Mouse (Mus musculus): ENCODE measurements around the gene Entpd8. TPM values are rescaled to one million over a fixed set of nuclear protein-coding genes. Genes with fewer than 3 reads are reported as not detected.

Entpd8 gene
- polyA plus RNA-seq, 1 experiment from 2014 or later = 5.3 TPM

DNA sequence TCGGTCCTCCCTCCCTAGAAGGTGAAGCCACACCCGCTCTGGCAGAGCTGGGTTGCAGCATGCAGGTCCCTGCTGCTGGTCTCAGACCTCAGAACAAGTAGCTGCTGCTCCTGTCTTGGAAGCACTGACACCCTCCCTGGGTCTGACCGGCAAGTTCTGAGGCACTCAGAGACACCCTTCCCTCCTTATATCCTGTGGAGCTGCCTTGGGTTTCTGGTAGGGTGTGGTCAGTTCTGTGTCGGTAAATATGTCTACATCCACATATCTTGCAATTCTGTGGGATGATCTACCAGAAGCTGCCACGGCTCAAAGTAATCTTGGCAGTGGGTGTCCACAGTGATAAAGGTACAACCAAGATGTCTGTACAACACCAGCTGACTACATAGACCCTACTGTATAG is 43.4 kb downstream of the Entpd8 start:
- Histone ChIP-seq H3K27ac (no peak overlapping the region), H3K4me2 (no peak overlapping the region), H3K4me1 (peaks cover 27% of the 10 kb centered on the region), H3K9ac (no peak overlapping the region), H3K27me3 (no peaks in the 10 kb centered on the region), H3K4me3 (replicated peaks) (no peak overlapping the region), H3K36me3 (no peaks in the 10 kb centered on the region), H3K9me3 (replicated peaks) (no peaks in the 10 kb centered on the region)
- WGBS = 79% methylated on average over 5 of the region's 5 CpGs
- no peak for ATAC-seq (replicated peaks; ENCODE audit: low FRiP score)

DNA sequence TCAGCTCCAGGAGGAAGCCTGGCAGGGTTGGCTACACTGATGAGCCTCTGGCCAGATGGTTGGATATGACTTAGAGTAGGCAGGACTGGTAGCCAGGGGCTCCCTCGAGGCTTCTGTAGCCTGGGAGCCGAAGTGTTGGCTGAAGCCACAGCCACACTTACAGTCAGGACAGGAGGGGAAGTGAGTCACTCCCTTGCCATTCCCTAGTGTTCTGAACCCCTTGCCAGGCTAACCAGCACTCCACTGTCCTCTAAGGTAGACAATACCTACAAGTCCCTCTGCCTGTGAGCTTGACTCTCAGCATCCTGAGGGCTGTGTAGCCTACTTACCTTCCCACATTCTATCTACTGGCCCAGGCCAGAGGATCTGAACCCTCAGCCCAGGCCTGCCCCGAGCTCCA is 44.3 kb downstream of the Entpd8 start:
- no peak for ATAC-seq (replicated peaks; ENCODE audit: low FRiP score)
- no peaks in the 10 kb centered on the region for H3K36me3 ChIP-seq
- no peaks in the 10 kb centered on the region for H3K27me3 ChIP-seq
- WGBS = 59% methylated on average over 3 of the region's 3 CpGs
- H3K9ac ChIP-seq = no peak overlapping the region
- H3K4me2 ChIP-seq = no peak overlapping the region
- no peak overlapping the region for H3K4me3 ChIP-seq (replicated peaks)
- H3K27ac ChIP-seq = no peak overlapping the region
- H3K4me1 ChIP-seq = peaks cover 27% of the 10 kb centered on the region
- no peaks in the 10 kb centered on the region for H3K9me3 ChIP-seq (replicated peaks)

DNA sequence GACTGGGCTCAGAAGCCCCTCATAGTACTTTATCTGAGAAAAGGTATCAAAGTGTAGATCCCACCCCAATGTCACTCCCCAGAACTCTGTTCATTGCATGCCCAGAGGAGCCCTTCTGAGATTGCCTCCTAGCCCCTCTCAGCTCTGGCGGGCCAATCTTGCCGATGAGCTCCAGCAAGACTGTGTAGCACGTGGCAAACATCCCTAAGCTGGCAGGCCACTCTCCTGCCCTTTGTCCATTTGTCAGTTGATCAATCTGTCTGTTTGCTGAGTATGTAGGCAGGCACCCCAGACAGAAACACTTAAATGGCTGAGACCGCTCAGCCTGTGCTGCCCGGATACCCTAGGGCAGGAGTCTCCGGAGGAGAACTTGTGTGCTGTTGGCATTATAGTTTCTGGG is 45.0 kb downstream of the Entpd8 start:
- H3K27me3 ChIP-seq = no peaks in the 10 kb centered on the region
- no peak for ATAC-seq (replicated peaks; ENCODE audit: low FRiP score)
- no peak overlapping the region for H3K4me2 ChIP-seq
- H3K4me1 ChIP-seq = peaks cover 27% of the 10 kb centered on the region
- no peak overlapping the region for H3K9ac ChIP-seq
- H3K4me3 ChIP-seq (replicated peaks) = no peak overlapping the region
- no peaks in the 10 kb centered on the region for H3K36me3 ChIP-seq
- 90% methylated on average over 6 of the region's 6 CpGs for WGBS
- no peaks in the 10 kb centered on the region for H3K9me3 ChIP-seq (replicated peaks)
- H3K27ac ChIP-seq = peak overlapping the region; percentile 80

DNA sequence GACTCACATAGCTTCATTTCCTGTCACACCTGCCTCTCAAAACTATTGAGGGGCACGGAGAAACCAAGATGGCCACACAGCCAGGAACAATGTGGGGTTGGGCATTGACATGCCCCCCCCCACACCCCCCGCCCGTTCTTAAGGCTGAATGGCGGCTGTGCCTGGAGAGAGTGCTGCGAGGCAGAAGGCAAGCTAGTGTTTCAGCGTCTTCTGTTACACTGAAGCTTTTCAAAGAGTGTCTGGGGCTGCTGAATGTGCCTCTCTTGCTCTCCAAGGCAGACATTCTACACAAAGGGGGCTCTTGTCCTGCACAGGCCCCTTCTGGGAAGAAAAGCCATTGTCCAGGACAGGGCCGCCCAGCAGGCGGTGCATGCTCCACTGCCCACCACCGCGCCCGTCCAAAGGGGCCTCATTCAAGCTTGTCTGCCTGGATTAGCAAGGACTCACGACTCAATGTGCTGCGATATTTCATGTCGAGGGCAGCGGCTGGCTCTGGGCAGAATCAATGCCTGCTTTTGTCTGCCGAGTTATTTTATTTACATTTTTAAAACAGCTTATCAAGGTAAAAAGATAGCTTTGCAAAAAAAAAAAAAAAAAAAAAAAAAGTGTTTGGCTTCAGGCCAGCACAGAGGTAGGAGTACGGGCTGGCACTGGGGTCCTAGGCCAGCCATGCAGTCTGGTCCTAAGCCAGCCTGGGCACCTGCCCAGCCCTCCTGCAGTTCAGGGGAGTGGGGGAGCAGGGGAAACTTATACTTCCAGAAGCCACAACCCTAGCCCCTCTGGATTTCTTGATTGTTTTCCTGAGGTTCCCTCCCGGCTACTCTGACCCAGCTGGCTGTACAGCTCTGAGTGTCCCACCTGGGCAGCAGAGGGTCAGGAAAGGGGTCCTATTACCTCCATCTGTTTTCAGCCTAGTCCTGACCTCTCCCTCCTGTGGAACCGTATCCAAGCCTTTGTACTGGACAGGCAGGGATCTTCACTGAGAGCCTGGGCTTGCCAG is 46.2 kb downstream of the Entpd8 start:
- Histone ChIP-seq H3K4me2 (peak overlapping the region; percentile 20; the same call in 1 of the 2 replicates), H3K4me3 (replicated peaks) (no peak overlapping the region), H3K27ac (peak overlapping the region; percentile 80), H3K9ac (0 out of 2 replicates have a peak overlapping the region, but pooled peaks have one; percentile 17), H3K36me3 (no peaks in the 10 kb centered on the region), H3K27me3 (no peaks in the 10 kb centered on the region), H3K4me1 (peaks cover 27% of the 10 kb centered on the region), H3K9me3 (replicated peaks) (no peaks in the 10 kb centered on the region)
- ATAC-seq (replicated peaks; ENCODE audit: low FRiP score) = peak; percentile 73
- WGBS = 35% methylated on average over 19 of the region's 19 CpGs

DNA sequence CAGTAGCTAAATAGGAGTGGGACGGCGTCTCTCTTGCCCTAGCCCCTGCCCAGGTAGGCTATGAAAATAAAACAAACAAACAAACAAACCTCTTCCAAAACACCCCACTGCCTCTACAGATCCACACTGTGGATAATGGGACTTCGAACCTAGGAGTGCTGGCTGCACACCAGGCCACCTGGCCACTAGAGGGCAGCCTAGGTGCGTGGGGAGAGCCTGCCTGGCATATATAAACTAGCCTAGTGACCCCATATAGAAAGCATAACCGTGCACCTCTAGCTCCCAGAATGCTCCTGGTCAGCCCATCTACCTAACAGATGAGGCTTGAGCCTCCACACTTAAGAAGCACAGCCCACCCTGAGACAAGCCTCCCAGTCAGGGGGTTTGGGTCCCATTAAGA is 47.1 kb downstream of the Entpd8 start:
- no peaks in the 10 kb centered on the region for H3K27me3 ChIP-seq
- 42% methylated on average over 5 of the region's 5 CpGs for WGBS
- H3K4me1 ChIP-seq = peaks cover 27% of the 10 kb centered on the region
- H3K9me3 ChIP-seq (replicated peaks) = no peaks in the 10 kb centered on the region
- ATAC-seq (replicated peaks; ENCODE audit: low FRiP score) = 0 out of 2 replicates have a peak, but pooled peaks have one; percentile 19
- H3K9ac ChIP-seq = 0 out of 2 replicates have a peak overlapping the region, but pooled peaks have one; percentile 14
- no peaks in the 10 kb centered on the region for H3K36me3 ChIP-seq
- H3K4me2 ChIP-seq = no peak overlapping the region
- H3K4me3 ChIP-seq (replicated peaks) = no peak overlapping the region
- peak overlapping the region; percentile 80 for H3K27ac ChIP-seq

DNA sequence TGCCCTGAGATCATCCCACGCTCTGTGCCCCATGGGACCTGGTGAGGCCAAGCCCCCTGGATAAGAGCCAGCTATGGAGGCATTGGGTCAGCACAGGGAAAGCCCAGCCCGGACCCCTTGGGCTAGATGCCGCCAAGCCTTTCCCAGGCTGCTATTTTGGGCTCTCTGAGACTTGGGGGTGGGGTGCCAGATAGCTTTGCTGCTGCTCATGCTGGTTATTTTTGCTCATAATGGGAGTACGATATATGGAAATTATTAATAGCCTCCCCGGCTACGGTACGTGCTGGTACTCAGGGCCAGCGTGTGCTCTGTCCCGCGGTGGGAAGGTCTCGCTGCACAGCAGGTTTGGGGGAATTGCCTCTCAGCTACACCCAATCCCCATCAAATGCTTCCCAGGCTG is 48.0 kb downstream of the Entpd8 start:
- H3K9ac ChIP-seq = no peak overlapping the region
- no peaks in the 10 kb centered on the region for H3K36me3 ChIP-seq
- peak overlapping the region; percentile 80 for H3K27ac ChIP-seq
- no peak overlapping the region for H3K4me3 ChIP-seq (replicated peaks)
- no peak overlapping the region for H3K4me2 ChIP-seq
- H3K9me3 ChIP-seq (replicated peaks) = no peaks in the 10 kb centered on the region
- H3K27me3 ChIP-seq = no peaks in the 10 kb centered on the region
- no peak for ATAC-seq (replicated peaks; ENCODE audit: low FRiP score)
- H3K4me1 ChIP-seq = peaks cover 27% of the 10 kb centered on the region
- 70% methylated on average over 11 of the region's 11 CpGs for WGBS

DNA sequence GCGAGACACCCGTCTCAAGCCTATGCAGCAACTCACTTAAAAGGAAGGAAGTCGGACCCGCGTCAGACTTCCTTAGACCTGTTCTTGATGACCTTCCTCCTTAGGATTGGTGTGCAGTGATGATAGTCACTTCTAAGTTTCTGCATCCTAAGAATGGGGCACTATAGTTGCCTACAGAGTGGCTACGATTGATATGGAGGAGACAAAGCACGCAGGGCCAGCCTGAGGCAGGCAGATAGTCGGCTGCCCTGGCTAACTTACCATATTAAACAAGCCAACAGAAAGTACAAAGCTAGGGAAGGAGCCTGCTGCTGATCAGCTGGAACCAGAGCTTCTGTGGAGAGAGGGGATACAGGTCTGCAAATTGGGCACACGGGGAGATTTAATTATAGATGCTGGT is 51.5 kb downstream of the Entpd8 start:
- Histone ChIP-seq H3K27ac (no peak overlapping the region), H3K9ac (no peak overlapping the region), H3K36me3 (no peaks in the 10 kb centered on the region), H3K4me3 (replicated peaks) (no peak overlapping the region), H3K4me2 (no peak overlapping the region), H3K4me1 (peaks cover 17% of the 10 kb centered on the region), H3K9me3 (replicated peaks) (no peaks in the 10 kb centered on the region), H3K27me3 (no peaks in the 10 kb centered on the region)
- ATAC-seq (replicated peaks; ENCODE audit: low FRiP score) = no peak
- 70% methylated on average over 9 of the region's 9 CpGs for WGBS

Small RNAs within 50 kb of the gene (microRNA-seq; reads per million reads assigned to microRNA genes)
- gene Gm24328 (not detected), gene Mir7664 (not detected)

Other genes with a start within 250 kb of the Entpd8 start
- gene Ehmt1, start 160.7 kb upstream of the Entpd8 start, polyA plus RNA-seq (2015; fragmentation: Nextera tagmentation; extraction: Ambion mirVana) = 88.4 and 93.2 TPM in 2 replicates
- gene Arrdc1, start 145.1 kb upstream of the Entpd8 start, polyA plus RNA-seq (2015; fragmentation: Nextera tagmentation; extraction: Ambion mirVana) = 45.3 and 48.5 TPM in 2 replicates
- 15.9 and 22.9 TPM in 2 replicates for gene Zmynd19, start 130.5 kb upstream of the Entpd8 start, polyA plus RNA-seq (2015; fragmentation: Nextera tagmentation; extraction: Ambion mirVana)
- 28.3 and 29.5 TPM in 2 replicates for gene Dph7, start 117.9 kb upstream of the Entpd8 start, polyA plus RNA-seq (2015; fragmentation: Nextera tagmentation; extraction: Ambion mirVana)
- gene Mrpl41, start 105.2 kb upstream of the Entpd8 start, polyA plus RNA-seq (2015; fragmentation: Nextera tagmentation; extraction: Ambion mirVana) = 116 and 127 TPM in 2 replicates
- gene Pnpla7, start 104.3 kb upstream of the Entpd8 start, polyA plus RNA-seq (2015; fragmentation: Nextera tagmentation; extraction: Ambion mirVana) = 6.7 and 9.0 TPM in 2 replicates
- 76.5 and 91.4 TPM in 2 replicates for gene Nsmf, start 25.9 kb upstream of the Entpd8 start, polyA plus RNA-seq (2015; fragmentation: Nextera tagmentation; extraction: Ambion mirVana)
- gene Noxa1, start 14.8 kb downstream of the Entpd8 start, polyA plus RNA-seq (2015; fragmentation: Nextera tagmentation; extraction: Ambion mirVana) = 0.77 and 1.1 TPM in 2 replicates
- gene Nrarp, start 100.5 kb downstream of the Entpd8 start, polyA plus RNA-seq (2015; fragmentation: Nextera tagmentation; extraction: Ambion mirVana) = 21.8 and 23.7 TPM in 2 replicates
- 11.7 and 14.1 TPM in 2 replicates for gene Tor4a, start 116.6 kb downstream of the Entpd8 start, polyA plus RNA-seq (2015; fragmentation: Nextera tagmentation; extraction: Ambion mirVana)
- gene Nelfb, start 131.2 kb downstream of the Entpd8 start, polyA plus RNA-seq (2015; fragmentation: Nextera tagmentation; extraction: Ambion mirVana) = 114 and 124 TPM in 2 replicates
- 0.23 and 0.55 TPM in 2 replicates for gene Stpg3, start 134.3 kb downstream of the Entpd8 start, polyA plus RNA-seq (2015; fragmentation: Nextera tagmentation; extraction: Ambion mirVana)
- 1.4 and 1.9 TPM in 2 replicates for gene Fam166a, start 138.4 kb downstream of the Entpd8 start, polyA plus RNA-seq (2015; fragmentation: Nextera tagmentation; extraction: Ambion mirVana)
- gene Tubb4b, start 144.4 kb downstream of the Entpd8 start, polyA plus RNA-seq (2015; fragmentation: Nextera tagmentation; extraction: Ambion mirVana) = 555 and 581 TPM in 2 replicates
- 0.78 and 0.99 TPM in 2 replicates for gene Slc34a3, start 154.1 kb downstream of the Entpd8 start, polyA plus RNA-seq (2015; fragmentation: Nextera tagmentation; extraction: Ambion mirVana)
- gene Rnf224, start 156.5 kb downstream of the Entpd8 start, polyA plus RNA-seq (2015; fragmentation: Nextera tagmentation; extraction: Ambion mirVana) = 0.31 and 0.41 TPM in 2 replicates
- 20.7 and 21.8 TPM in 2 replicates for gene Rnf208, start 162.0 kb downstream of the Entpd8 start, polyA plus RNA-seq (2015; fragmentation: Nextera tagmentation; extraction: Ambion mirVana)
- 0.51 and 0.55 TPM in 2 replicates for gene Cysrt1, start 162.1 kb downstream of the Entpd8 start, polyA plus RNA-seq (2015; fragmentation: Nextera tagmentation; extraction: Ambion mirVana)
- gene AL732309.1, start 166.6 kb downstream of the Entpd8 start, polyA plus RNA-seq (2015; fragmentation: Nextera tagmentation; extraction: Ambion mirVana) = 5.3 and 5.4 TPM in 2 replicates
- 23.4 and 23.6 TPM in 2 replicates for gene Tmem203, start 175.1 kb downstream of the Entpd8 start, polyA plus RNA-seq (2015; fragmentation: Nextera tagmentation; extraction: Ambion mirVana)
- gene Tprn, start 182.3 kb downstream of the Entpd8 start, polyA plus RNA-seq (2015; fragmentation: Nextera tagmentation; extraction: Ambion mirVana) = 9.2 and 11.3 TPM in 2 replicates
- 204 and 207 TPM in 2 replicates for gene Ssna1, start 192.1 kb downstream of the Entpd8 start, polyA plus RNA-seq (2015; fragmentation: Nextera tagmentation; extraction: Ambion mirVana)
- 123 and 129 TPM in 2 replicates for gene Anapc2, start 192.2 kb downstream of the Entpd8 start, polyA plus RNA-seq (2015; fragmentation: Nextera tagmentation; extraction: Ambion mirVana)
- gene Tmem210, start 207.8 kb downstream of the Entpd8 start, polyA plus RNA-seq (2015; fragmentation: Nextera tagmentation; extraction: Ambion mirVana) = not detected in 2 replicates
- 0.46 TPM in 1 of 2 replicates, not detected in the other for gene Lrrc26, start 209.6 kb downstream of the Entpd8 start, polyA plus RNA-seq (2015; fragmentation: Nextera tagmentation; extraction: Ambion mirVana)
- gene Grin1, start 238.9 kb downstream of the Entpd8 start, polyA plus RNA-seq (2015; fragmentation: Nextera tagmentation; extraction: Ambion mirVana) = 0.53 and 0.71 TPM in 2 replicates

All from kidney, embryonic 15.5 days (tissue).